Mouse (Mus musculus) limb, embryonic 14.5 days (tissue): ENCODE measurements around the gene Fam71b. TPM values are rescaled to one million over a fixed set of nuclear protein-coding genes. Genes with fewer than 3 reads are reported as not detected.

Experiments
- ATAC-seq: fragments of 200-750 bp; cut with Nextera tagmentation; 2 replicates; pipeline ENCODE4 v1.8.0; 2017; ENCODE audit warnings: low read depth, moderate number of reproducible peaks, moderate TSS enrichment; ENCODE audit not compliant: low FRiP score
- DNase-seq: peaks from one replicate; pipeline ENCODE4 v3.0.0-alpha.2; 2015; ENCODE audit warnings: low spot score
- H3K27ac ChIP-seq: fragments of 300-500 bp; sonication (generic); replicated peaks from 2 replicates; pipeline ENCODE4 v1.5.1; 2014; ENCODE audit warnings: low read depth, mild to moderate bottlenecking, low read length, moderate library complexity, mixed read lengths
- H3K27me3 ChIP-seq: fragments of 300-500 bp; sonication (generic); 2 replicates; pipeline ENCODE4 v1.6.1; 2014; ENCODE audit warnings: low read length, mixed read lengths; ENCODE audit not compliant: control insufficient read depth, insufficient read depth
- H3K36me3 ChIP-seq: fragments of 300-500 bp; sonication (generic); 2 replicates; pipeline ENCODE4 v1.6.1; 2014; ENCODE audit warnings: mild to moderate bottlenecking, low read length, moderate library complexity, mixed read lengths; ENCODE audit not compliant: control insufficient read depth, insufficient read depth
- H3K4me1 ChIP-seq: fragments of 300-500 bp; sonication (generic); 2 replicates; pipeline ENCODE4 v1.6.1; 2014; ENCODE audit warnings: antibody characterized with exemption, low read length, mixed read lengths; ENCODE audit not compliant: control insufficient read depth, insufficient read depth
- H3K4me2 ChIP-seq: fragments of 300-500 bp; sonication (generic); replicated peaks from 2 replicates; pipeline ENCODE4 v1.6.1; 2014; ENCODE audit warnings: low read depth, mild to moderate bottlenecking, low read length, moderate library complexity; ENCODE audit not compliant: severe bottlenecking
- H3K4me3 ChIP-seq: fragments of 300-500 bp; sonication (generic); replicated peaks from 2 replicates; pipeline ENCODE4 v1.5.1; 2014; ENCODE audit warnings: low read length
- H3K9ac ChIP-seq: fragments of 300-500 bp; sonication (generic); 2 replicates; pipeline ENCODE4 v1.6.1; 2014; ENCODE audit warnings: mild to moderate bottlenecking, low read depth, low read length, moderate library complexity; ENCODE audit not compliant: severe bottlenecking
- H3K9me3 ChIP-seq: fragments of 300-500 bp; sonication (generic); 2 replicates; pipeline ENCODE4 v1.6.1; 2016; ENCODE audit warnings: low read length; ENCODE audit not compliant: control insufficient read depth
- POLR2A ChIP-seq: fragments of 200-500 bp; IDR thresholded peaks from 2 replicates; pipeline ENCODE4 v1.8.0; 2012; ENCODE audit warnings: inconsistent platforms, mild to moderate bottlenecking, moderate library complexity, borderline replicate concordance; ENCODE audit not compliant: insufficient read depth, insufficient read length; ENCODE audit errors: extremely low read depth
- WGBS: fragments of 180-500 bp; shearing (Covaris S2); extraction: QIAGEN DNeasy Blood & Tissue Kit; methylation state at CpG from one replicate; pipeline ENCODE4 v1.1.7; 2014; 5-methylcytosine and 5-hydroxymethylcytosine counted together
- polyA plus RNA-seq, 2 experiments: library from polyadenylated mRNA; depleted of rRNA in 1 of 2; stranded (reverse) in 1 of 2; unstranded in 1 of 2; fragments of >200 nt; fragmentation: Nextera tagmentation in 1 of 2; extraction: Ambion mirVana in 1 of 2; gene quantifications; 2 replicates each; pipeline versions ENCODE4 v1.2.1 to v1.2.3; 2012 to 2014

The Fam71b gene
- polyA plus RNA-seq, 2 experiments, result not detected

DNA sequence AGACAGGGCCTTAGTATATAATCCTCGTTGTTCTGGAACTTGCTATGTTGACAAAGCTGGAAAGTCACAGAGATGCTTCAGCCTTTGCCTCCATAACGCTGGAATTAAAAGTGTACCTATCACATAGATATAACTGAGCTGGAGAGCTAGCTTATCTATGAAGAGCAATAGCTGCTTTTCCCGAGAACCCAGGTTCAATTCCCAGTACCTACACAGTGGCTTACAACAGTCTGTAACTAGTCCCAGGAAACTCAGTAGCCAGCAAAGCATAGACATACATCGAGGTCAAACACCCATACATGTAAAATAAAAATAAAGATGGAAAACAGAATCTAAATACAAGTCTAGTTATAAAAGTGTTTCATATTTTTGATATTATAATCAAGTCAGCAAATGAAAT, 2.1 kb downstream of the Fam71b start:
- DNase-seq, result no peak
- Histone ChIP-seq H3K9me3 (no peaks in the 10 kb centered on the region), H3K27ac (no peak overlapping the region), H3K4me1 (no peaks in the 10 kb centered on the region), H3K36me3 (no peaks in the 10 kb centered on the region), H3K27me3 (no peaks in the 10 kb centered on the region), H3K4me3 (no peak overlapping the region), H3K9ac (no peak overlapping the region), H3K4me2 (no peak overlapping the region)
- 87% methylated on average over 4 of the region's 4 CpGs for WGBS
- no peak for TF ChIP-seq POLR2A
- no peak for ATAC-seq

- ATAC-seq (no peak), DNase-seq (no peak)
- WGBS, result 65% methylated on average over 5 of the region's 5 CpGs
- no peaks in the 10 kb centered on the region for H3K36me3 ChIP-seq
- H3K9ac ChIP-seq, result no peak overlapping the region
- no peak for TF ChIP-seq POLR2A
- no peak overlapping the region for H3K4me2 ChIP-seq
- no peaks in the 10 kb centered on the region for H3K27me3 ChIP-seq
- H3K4me1 ChIP-seq, result no peaks in the 10 kb centered on the region
- no peak overlapping the region for H3K27ac ChIP-seq
- no peaks in the 10 kb centered on the region for H3K9me3 ChIP-seq
- no peak overlapping the region for H3K4me3 ChIP-seq
Observed at GRCm38 (mm10) chr11:46398933-46399383, 2.6 kb downstream of the Fam71b start.

- ATAC-seq (no peak), DNase-seq (no peak)
- Histone ChIP-seq H3K27me3 (no peaks in the 10 kb centered on the region), H3K9me3 (no peaks in the 10 kb centered on the region), H3K4me2 (no peak overlapping the region), H3K4me3 (no peak overlapping the region), H3K4me1 (no peaks in the 10 kb centered on the region), H3K36me3 (no peaks in the 10 kb centered on the region), H3K27ac (no peak overlapping the region), H3K9ac (no peak overlapping the region)
- no peak for TF ChIP-seq POLR2A
- 84% methylated on average over 12 of the region's 12 CpGs for WGBS
Observed at GRCm38 (mm10) chr11:46401555-46401954, 5.2 kb downstream of the Fam71b start.

GRCm38 (mm10) chr11:46404986-46405385, 8.6 kb downstream of the Fam71b start:
- Histone ChIP-seq H3K9ac (no peak overlapping the region), H3K9me3 (no peaks in the 10 kb centered on the region), H3K36me3 (no peaks in the 10 kb centered on the region), H3K4me2 (no peak overlapping the region), H3K27me3 (no peaks in the 10 kb centered on the region), H3K4me1 (no peaks in the 10 kb centered on the region), H3K27ac (no peak overlapping the region), H3K4me3 (no peak overlapping the region)
- TF ChIP-seq POLR2A, result no peak
- WGBS, result 58% methylated on average over 16 of the region's 16 CpGs
- ATAC-seq (no peak), DNase-seq (no peak)

DNA sequence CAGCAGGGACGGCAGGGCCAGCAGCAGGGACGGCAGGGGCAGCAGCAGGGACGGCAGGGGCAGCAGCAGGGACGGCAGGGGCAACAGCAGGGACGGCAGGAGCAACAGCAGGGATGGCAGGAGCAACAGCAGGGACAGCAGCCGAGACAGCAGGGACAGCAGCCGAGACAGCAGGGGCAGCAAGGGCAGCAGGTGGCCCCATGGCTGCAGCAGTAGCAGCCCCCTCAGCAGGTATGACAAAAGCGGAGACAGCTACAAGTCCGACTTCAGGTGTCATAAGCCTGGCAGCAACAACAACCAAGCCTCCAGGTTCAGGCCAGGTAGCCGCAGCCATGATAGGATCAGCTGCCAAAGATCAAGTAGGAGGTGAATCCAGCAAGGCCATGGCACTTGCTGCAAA, 10.4 kb downstream of the Fam71b start:
- no peaks in the 10 kb centered on the region for H3K4me1 ChIP-seq

DNA sequence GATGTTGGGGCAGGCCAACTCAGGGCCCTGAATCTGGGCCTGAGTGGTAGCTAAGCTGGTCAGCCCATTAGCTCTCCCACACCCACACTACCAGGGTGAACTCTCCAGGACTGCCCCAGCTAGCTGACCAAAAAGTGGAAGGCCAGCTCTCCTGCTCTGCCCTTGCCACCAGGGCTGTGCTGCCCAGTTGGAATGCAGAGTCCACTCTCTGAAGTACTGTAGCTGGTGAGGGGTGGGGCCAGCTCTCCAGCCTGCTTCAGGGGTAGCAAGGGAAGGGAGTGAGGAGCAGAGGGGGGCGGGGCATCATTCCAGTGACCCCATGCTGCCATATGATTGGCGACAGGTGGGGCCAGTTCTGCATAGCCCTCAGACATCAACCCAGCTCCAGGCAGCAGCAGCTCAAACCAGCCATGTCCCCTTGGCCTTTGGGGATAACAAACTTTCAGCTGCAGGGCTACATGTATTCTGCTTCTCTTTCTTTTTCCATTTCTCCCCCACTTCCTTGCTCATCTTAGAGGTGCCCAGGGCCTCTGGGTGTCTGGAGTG, 13.7 kb downstream of the Fam71b start:
- WGBS, result 55% methylated on average over 2 of the region's 2 CpGs
- ATAC-seq, result no peak

More for the DNA sequence above, 10.4 kb downstream of the Fam71b start:
- H3K9ac ChIP-seq, result no peak overlapping the region
- TF ChIP-seq POLR2A, result no peak
- H3K36me3 ChIP-seq, result no peaks in the 10 kb centered on the region
- H3K27me3 ChIP-seq, result no peaks in the 10 kb centered on the region
- H3K4me3 ChIP-seq, result no peak overlapping the region
- no peaks in the 10 kb centered on the region for H3K9me3 ChIP-seq
- no peak overlapping the region for H3K27ac ChIP-seq
- 37% methylated on average over 10 of the region's 10 CpGs for WGBS
- no peak for ATAC-seq
- no peak overlapping the region for H3K4me2 ChIP-seq
- DNase-seq, result no peak

More for the DNA sequence above, 13.7 kb downstream of the Fam71b start:
- no peaks in the 10 kb centered on the region for H3K36me3 ChIP-seq
- H3K4me3 ChIP-seq, result no peak overlapping the region
- no peaks in the 10 kb centered on the region for H3K9me3 ChIP-seq
- H3K9ac ChIP-seq, result no peak overlapping the region
- TF ChIP-seq POLR2A, result no peak
- H3K4me2 ChIP-seq, result no peak overlapping the region
- no peaks in the 10 kb centered on the region for H3K27me3 ChIP-seq
- no peaks in the 10 kb centered on the region for H3K4me1 ChIP-seq
- no peak overlapping the region for H3K27ac ChIP-seq
- no peak for DNase-seq
